Mouse (Mus musculus) skeletal muscle tissue, adult 2 months (tissue): Measurements from ENCODE around the gene Cntfr.

Experiments
- DNase-seq: peaks from one replicate; pipeline ENCODE4 v3.0.0-alpha.2; 2012; ENCODE audit warnings: low read depth, low spot score

The Cntfr gene

DNA sequence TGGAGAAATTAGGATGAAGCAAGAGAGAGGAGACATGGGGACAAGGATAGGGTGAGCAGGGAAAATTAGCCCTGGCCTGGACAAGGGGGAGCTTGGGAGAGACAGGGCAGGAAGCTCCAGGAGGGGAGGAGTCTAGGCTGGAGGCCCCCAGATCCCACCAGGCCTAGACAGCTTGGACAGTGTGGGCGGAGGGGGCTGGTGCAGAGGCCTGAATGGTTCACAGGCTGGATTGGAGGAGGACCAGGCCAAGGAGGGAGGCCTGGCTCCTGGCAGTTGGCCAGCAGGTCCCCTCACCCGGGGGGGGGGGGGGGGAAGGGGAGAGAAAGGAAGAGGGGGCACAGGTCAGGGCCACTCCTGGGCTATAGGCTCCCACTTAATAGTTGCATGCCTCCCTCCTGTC is 17.6 kb downstream of the Cntfr start:
- DNase-seq, result no peak

GRCm38 (mm10) chr4:41678863-41679262 is 18.0 kb downstream of the Cntfr start:
- DNase-seq, result peak; percentile 31

DNA sequence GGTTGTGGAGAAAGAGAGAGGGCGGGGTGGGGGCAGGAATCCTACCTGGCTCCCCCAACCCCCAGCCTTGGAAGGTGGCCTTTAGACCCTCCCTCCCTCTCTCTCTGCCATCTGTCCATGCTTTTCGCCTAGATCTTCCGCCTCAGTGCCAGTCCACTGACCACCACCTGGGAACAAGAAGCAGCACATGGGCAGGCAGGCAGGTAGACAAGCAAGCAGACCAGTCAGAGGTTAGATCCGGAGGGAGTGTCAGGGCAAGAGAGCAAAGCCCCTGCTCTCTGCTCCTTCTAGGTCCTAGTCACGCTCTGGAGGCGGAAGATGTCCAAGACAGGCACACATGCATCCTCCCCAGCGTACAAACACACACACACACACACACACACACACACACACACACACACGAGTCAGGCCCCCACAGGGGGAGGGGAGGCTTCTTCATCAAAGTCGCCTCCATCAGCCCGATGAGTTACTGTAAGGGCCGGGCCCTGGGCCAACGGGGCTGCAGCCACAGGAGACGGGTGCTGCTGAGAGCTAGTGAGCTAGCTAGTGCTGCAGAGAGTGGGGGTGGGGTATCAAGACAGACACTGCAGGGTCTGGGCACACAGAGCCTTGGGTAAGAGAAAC is 19.8 kb downstream of the Cntfr start:
- DNase-seq, result no peak

- DNase-seq, result no peak
These were observed 20.5 kb downstream of the Cntfr start for GRCm38 (mm10) chr4:41676248-41677005.

- DNase-seq, result no peak
These were observed 23.7 kb downstream of the Cntfr start for GRCm38 (mm10) chr4:41673186-41673585.

- DNase-seq, result no peak
These were observed 24.3 kb downstream of the Cntfr start for GRCm38 (mm10) chr4:41672522-41672963.

DNA sequence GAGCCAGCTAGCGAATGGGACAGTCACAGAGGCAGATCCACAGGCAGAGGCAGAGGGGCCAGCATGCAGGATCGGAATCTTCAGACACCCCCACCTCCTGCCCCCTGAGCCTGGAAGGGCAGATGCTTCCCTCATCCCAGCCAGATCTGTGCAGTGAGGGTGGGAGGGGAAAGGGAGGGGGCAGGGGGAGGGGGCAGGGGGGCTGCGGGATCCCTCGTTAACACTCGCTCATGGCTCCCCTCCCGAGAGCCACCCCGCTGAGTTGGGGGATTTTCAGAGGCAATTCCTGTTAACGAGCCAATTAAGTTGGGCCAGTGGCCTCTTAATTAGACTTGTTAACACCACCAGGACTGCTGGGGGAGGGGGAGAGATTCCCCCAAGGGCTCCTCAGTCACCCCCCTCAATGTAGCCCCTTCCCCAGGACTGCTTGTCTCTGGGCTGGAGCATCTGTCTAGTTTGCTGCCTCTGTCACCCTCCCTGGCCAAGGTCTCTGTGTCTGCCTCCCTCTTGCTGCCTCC is 24.9 kb downstream of the Cntfr start:
- no peak for DNase-seq

GRCm38 (mm10) chr4:41671500-41671899 is 25.4 kb downstream of the Cntfr start:
- no peak for DNase-seq

DNA sequence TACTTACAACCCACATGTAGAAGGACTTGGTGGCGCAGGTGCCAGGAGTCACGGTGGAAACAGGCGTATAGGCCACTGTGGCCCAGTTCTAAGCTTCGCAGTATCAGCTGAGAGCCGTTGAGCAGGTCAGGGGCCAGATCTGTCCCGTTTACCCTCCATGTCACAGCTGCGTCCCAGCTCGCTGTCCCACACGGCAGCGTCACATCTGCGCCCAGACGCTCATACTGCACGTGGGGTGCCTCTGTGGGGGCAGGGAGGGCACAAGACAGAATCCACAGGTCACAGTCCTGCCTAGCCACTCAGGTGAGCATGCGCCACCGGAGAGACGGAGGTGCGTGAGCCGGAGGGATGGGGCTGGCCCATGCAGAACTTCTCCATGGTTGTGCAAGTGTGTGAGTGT is 26.1 kb downstream of the Cntfr start:
- DNase-seq, result no peak

DNA sequence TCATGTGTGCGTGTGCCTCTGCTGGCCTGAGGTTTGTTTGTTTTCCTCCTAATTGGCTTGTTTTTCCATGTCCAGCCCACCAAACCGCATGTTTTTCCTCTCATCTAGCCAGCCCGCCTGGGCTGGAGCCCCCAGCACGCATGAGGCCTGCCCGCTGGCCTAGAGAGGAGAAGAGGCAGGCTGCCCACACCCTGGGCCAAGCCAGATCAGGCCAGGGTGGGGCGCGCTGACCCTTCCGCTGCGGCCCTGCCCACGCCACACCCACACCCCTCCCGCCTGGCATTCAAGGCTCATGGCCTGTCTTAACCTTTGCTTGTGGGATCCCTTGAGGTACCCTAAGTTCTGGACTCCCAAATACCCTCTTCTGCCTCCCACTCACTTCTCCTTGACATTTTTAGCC is 30.2 kb downstream of the Cntfr start:
- DNase-seq, result peak; percentile 48

DNA sequence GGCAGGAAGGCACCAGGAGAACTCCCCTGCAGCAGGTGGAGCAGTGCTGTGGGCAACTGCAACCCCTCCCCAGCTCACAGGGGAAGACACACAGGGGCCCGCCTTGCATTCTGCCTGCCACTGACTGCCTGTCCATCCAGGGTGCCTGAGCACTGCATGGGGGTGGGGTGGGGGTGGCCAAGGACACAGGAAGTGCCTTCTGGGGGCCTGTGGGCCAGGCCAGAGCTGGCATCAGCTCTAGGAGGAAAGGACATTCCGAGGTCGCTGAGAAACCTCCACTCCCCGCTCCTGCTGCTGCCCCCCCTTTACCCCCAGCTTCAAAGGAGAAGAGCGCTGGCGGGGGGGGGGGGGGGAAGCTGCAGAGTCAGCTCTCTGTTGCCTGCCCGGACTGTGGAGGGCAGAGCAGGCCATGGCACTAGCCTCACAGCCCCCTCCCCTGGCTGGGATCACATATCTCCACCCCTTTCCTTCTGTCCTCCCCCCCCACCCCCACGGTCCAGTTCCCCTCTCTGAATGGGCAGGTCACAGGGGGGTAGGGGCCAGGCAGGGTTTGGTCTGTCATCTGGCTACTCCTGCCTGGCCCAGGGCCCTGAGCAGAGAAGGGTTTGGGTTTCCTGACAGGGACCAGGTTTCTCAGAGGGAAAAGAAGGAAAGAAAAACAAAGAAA is 31.7 kb downstream of the Cntfr start:
- peak; percentile 77 for DNase-seq

GRCm38 (mm10) chr4:41664533-41664932 is 32.4 kb downstream of the Cntfr start:
- peak; percentile 81 for DNase-seq

DNA sequence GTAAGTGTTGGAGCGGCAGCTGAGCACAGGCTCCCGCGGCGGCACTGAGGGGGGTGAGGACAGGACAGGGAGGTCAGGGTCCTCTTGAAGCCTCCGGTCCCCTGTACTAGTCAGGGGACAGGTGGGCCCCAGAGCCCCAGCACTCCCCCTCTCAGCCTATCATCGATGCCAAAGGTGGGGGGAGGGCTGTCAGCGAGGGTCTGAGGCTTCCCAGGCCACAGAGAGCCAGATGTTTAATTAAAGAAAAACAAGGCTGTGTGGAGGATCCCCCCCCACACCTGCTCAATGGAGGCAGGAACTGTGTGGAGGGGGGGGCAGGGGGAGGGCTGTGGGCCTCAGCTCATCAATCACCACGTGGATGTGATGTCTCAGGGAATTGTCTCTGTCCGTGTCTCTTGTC is 33.3 kb downstream of the Cntfr start:
- DNase-seq, result no peak

DNA sequence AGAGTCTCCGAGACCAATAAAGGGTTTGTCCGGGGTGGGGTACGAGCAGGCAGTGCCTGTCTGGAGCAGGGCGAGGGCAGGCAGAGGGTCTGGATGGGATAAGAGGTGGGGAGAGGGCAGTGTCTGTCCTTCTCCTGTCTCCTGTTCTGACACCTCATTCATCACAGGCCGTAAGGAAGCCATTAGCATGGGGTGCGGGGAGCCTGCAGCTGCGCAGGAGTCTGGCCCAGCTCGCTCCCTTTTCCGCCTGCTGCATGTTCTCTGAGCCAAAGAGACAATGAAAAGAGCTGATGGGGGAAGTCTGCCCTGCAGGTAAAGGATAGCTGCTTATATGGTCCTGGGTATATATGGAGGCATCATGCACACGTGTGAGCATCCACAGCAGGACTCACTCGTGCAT is 34.2 kb downstream of the Cntfr start:
- no peak for DNase-seq

DNA sequence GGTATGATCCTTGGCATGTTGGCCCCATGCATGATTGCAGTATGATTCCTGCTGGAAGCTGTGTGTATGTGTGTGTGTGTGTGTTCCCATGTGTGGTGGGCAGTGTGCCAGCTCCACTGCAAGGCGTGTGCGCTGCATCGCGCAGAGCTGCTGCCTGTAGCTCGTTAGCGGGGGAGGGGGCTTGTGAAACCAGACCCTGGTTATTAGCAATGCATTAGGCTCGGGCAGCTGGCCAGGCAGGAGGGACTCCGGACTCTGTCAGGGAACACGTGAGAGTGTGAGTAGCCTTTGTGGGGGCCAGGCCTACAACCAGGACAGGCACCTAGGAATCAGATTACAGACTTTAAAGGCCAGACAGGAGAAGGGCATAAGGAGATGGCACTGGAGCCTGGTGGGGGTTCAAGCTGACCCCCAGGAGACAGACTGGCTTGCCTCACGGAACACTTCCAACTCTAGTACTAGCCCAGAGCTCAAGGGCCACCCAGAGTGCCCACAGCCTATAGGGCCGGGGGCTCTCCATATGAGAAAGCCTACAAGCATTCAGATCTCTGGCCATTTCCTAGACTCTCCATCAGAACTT is 35.9 kb downstream of the Cntfr start:
- no peak for DNase-seq

GRCm38 (mm10) chr4:41659556-41659955 is 37.3 kb downstream of the Cntfr start:
- no peak for DNase-seq

DNA sequence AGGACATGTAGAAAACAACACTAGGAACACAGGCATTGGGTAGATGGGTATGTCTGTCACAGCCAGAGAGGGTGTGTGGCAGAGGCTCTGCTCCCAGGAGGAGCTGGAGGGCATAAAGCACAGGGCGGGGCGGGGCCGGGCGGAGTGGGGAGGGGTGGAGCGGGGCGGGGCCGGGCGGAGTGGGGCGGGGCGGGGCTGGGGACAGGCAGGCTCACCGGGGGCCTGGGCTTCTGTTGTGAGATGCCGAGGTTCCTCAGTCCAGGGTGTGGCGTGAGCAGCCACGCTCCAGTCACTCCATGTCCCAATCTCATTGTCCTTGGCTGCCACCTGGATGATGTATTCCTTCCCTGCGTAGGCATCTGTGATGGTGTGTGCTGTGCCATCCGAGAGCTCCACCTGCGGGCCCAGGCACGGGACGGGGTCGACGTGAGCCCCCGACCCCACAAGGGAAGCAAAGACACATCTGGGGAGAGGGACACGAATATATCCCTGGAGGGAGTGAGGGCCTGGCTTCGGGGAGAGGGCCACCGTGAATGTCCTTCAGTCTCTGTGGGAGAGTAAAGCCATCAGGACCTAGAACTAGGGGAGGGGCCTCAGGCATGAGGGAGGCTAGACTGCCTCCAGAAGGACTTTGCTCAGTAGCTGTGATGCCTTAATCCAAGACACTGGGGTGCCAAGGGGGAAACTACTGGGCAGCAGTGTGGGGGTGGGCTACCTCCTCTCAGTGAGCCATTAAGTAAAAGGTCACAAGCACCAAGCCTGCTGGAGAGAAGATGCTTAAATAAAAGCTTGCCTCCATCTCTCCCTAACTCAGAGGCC is 38.1 kb downstream of the Cntfr start:
- DNase-seq, result no peak

DNA sequence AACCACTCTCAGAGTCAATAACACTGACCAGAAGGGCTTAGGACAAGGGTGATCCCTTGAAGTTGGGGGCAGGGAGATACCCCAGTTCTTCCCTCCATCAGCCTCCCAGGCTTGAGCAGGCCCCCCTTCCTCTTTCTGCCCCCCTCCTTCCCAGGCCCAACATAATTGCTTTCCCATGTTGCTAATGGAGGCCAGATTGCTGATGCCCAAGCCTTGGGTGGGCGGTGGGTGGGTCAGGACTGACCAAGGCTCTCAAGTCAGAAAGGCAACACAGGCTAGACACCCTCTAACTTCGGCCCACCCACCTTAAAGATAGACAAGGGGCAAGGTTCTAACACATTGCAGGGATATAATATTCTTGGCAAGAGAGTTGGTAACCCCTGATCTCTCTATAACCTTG is 41.4 kb downstream of the Cntfr start:
- no peak for DNase-seq

- DNase-seq, result no peak
These were observed 42.7 kb downstream of the Cntfr start for GRCm38 (mm10) chr4:41654217-41654616.

DNA sequence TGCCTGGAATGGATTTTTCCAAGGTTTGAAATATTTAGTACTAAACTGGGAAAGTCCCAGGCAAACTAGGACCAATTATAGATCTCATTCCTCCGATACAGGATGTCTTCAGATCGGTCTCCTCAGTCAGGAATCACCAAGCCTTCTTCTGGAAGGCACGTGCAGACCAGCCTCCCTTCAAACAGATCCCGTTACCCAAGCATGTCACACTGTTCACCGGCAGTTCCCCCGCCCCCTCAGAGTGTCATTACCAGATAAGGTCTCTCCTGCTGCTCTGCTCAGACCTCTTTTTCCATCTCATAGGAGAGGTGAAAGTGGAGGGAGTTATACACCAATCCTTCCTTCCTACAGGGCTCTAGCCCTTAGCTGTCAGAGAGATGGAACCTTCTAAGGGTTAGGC is 43.2 kb downstream of the Cntfr start:
- no peak for DNase-seq

GRCm38 (mm10) chr4:41653296-41653695 is 43.6 kb downstream of the Cntfr start:
- no peak for DNase-seq
